ENCODE assay signal across 12 mouse cellular contexts in the genomic region with DNA sequence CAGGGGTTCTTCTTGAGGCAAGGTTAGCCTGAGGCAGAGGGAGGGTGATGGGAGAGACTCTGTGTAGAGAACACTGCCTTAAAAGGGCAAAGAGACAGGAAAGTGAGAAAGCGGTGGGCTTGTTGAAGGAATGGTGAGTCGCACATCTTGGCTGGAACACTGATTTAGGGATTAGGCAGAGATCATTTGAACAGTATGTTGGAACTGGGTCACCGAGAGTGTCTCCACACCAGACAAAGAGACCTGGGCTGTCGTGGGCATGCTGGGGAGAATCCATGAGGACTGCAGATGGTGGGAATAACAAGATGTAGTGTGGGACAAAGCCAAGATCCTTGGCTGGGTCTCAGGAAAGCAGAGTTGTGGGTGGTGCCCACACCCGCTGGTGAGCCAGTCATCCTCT.
DNase-seq lines count a peak whose midpoint lies in the region; ATAC-seq lines count a peak whose summit lies in the region.
"Had no signal": no experiment of that assay in that cellular context is flagged by ENCODE, and none has a peak within 500 bp of the region (broad histone marks: within the 10 kb centered on the region; RNA-seq: fewer than 3 reads in every experiment).

No protein-coding gene starts in this region.

- 86% methylated on average over 5 of the region's 5 CpGs for WGBS in neural tube, embryonic 15.5 days

- H3K36me3 ChIP-seq in neural tube, embryonic 15.5 days: 0 out of 2 replicates have a peak, but pooled peaks cover 5% of the 10 kb centered on the region
- H3K36me3 ChIP-seq: limb, embryonic 13.5 days had no signal

- no peak for ATAC-seq in neural tube, embryonic 15.5 days (ENCODE audit: low FRiP score)
- peak; percentile 90 for ATAC-seq in frontal cortex, adult (ENCODE audit: low TSS enrichment)
- ATAC-seq: inflammation-experienced regulatory T-cells, adult 6 months had no signal

- H3K27me3 ChIP-seq in neural tube, embryonic 15.5 days (replicated peaks): no peaks in the 10 kb centered on the region
- H3K27me3 ChIP-seq: limb, embryonic 13.5 days; megakaryocyte, embryonic 14.5 days had no signal

- peaks cover 45% of the 10 kb centered on the region for H3K4me1 ChIP-seq in neural tube, embryonic 15.5 days
- H3K4me1 ChIP-seq: megakaryocyte, embryonic 14.5 days had no signal

- no peak for DNase-seq in neural tube, embryonic 10.5 days (ENCODE audit: extremely low spot score, low spot score)
- peak; percentile 40 to 66 for DNase-seq in left cerebral cortex, postnatal 10 days (ENCODE audit: extremely low spot score in 1 of 2, low spot score in 2 of 2)
- DNase-seq in telencephalon, adult 2 months (ENCODE audit: low read depth, low spot score): peak; percentile 77
- no peak for DNase-seq in kidney, postnatal 4 days
- DNase-seq in kidney, adult 18-20 months: no peak
- DNase-seq in lung, adult 18-20 months: no peak
- DNase-seq: gastrocnemius, postnatal 14 days had no signal

- 0 out of 2 replicates have a peak overlapping the region, but pooled peaks have one; percentile 9 for H3K27ac ChIP-seq in neural tube, embryonic 15.5 days (replicated peaks)
- H3K27ac ChIP-seq: limb, embryonic 13.5 days had no signal

- no peak overlapping the region for H3K4me2 ChIP-seq in neural tube, embryonic 15.5 days
- H3K4me2 ChIP-seq: limb, embryonic 13.5 days had no signal

- intact Hi-C loops in left cerebral cortex, postnatal 10 days (cut with DNase I): no loop called here

- H3K9ac ChIP-seq in neural tube, embryonic 15.5 days (replicated peaks): no peak overlapping the region
- H3K9ac ChIP-seq: limb, embryonic 13.5 days had no signal

- H3K4me3 ChIP-seq in neural tube, embryonic 15.5 days (replicated peaks): no peak overlapping the region
- H3K4me3 ChIP-seq: limb, embryonic 13.5 days; megakaryocyte, embryonic 14.5 days had no signal

- no peaks in the 10 kb centered on the region for H3K9me3 ChIP-seq in neural tube, embryonic 15.5 days (replicated peaks)
- H3K9me3 ChIP-seq: limb, embryonic 13.5 days had no signal

Comparison
In these comparisons a context has a peak if more than half of its experiments do, and no peak if none do; other contexts are left out.
1. DNase-seq: peak in left cerebral cortex, postnatal 10 days (2 of 2) and telencephalon, adult 2 months (single experiment); none in neural tube, embryonic 10.5 days (single experiment), kidney, postnatal 4 days (0 of 2), kidney, adult 18-20 months (single experiment) and lung, adult 18-20 months (0 of 2).